Mouse (Mus musculus) liver, adult 2 months (tissue): ENCODE measurements around the gene H2al2a.

Experiments
- CTCF ChIP-seq: fragments of 200-500 bp; IDR thresholded peaks from 2 replicates; pipeline ENCODE4 v1.5.1; 2011; ENCODE audit warnings: low read depth, low read length, control low read depth
- POLR2A ChIP-seq: fragments of 200-500 bp; IDR thresholded peaks from 2 replicates; pipeline ENCODE4 v1.6.1; 2011; ENCODE audit warnings: low read length, control low read depth; ENCODE audit not compliant: insufficient read depth; ENCODE audit errors: extremely low read depth

DNA sequence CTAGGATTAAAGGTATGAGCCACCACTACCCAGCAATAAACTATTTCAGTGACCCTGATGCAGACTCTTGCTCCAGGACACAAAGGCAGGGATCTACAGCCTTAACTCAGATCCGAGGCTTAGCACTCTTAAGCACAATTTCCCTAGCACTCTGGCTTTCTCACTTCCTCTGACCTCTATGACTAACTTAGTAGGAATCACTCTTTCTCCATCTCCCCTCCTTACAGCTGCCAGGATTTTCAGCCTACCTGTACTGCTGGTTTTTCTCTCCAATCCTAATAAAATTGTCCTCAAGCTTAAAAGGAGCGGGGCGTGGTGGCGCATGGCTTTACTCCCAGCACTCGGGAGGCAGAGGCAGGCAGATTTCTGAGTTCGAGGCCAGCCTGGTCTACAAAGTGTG is 20.6 kb upstream of the H2al2a start:
- TF ChIP-seq CTCF (no peak), POLR2A (no peak)
